Mouse (Mus musculus) effector memory CD4-positive, alpha-beta T cell, adult 7 months (primary cell): ENCODE data around the gene Senp3. TPM values are rescaled to one million over a fixed set of nuclear protein-coding genes. Genes with fewer than 3 reads are reported as not detected.

Source experiments
- polyA plus RNA-seq: library from polyadenylated mRNA; unstranded; fragments of 100-300 nt; shearing (Covaris generic); gene quantifications from one replicate; pipeline ENCODE4 v1.2.1, GENCODE M21; 2017

Gene Senp3
- polyA plus RNA-seq, result 29.6 TPM

DNA sequence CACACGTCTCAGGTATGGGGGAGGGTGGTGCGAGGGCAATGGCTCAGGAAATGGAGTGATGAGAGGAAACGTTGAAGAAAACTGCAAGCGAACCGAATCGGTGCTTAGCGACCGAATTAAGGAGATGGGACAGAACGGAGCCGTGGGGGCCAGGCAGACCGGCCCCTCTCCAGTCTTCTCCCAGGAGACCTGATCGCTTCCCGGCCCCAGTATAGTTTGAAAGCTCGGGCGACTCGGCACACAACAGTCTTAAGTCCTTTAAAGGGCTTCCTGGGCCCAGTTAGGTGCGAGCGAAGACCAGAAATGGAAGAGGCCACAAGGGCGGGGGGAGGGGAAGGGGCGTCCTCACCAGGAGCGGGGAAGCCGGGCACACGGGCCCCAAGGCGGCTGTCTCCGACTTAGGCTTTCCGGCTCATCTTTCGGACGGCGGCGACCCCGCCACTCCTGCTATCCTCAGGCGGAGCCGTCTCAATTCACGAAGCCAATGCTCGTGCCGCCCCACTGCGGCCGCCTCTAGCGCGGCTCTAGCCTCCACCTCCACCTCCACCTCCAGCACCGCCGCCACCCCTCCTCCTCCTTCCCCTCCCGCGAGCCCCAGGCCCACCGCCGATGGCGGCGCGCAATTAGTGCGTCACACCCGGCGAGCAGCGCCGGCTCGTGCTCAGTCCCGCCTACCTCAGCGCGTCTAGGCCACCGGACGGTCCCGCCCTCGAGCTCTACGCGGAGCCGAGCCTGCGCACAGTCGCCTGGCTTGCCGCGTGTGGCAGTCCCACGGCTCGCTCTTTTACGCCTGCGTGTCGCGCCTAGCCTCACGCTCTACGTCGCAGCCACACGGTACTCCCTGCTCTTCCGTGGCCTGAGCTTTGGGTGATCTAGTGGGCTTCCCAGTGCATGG lies at the start of gene Senp3:
Gene Senp3 (minus strand): TSS at position 771 of the 895 bp plus-strand sequence.

DNA sequence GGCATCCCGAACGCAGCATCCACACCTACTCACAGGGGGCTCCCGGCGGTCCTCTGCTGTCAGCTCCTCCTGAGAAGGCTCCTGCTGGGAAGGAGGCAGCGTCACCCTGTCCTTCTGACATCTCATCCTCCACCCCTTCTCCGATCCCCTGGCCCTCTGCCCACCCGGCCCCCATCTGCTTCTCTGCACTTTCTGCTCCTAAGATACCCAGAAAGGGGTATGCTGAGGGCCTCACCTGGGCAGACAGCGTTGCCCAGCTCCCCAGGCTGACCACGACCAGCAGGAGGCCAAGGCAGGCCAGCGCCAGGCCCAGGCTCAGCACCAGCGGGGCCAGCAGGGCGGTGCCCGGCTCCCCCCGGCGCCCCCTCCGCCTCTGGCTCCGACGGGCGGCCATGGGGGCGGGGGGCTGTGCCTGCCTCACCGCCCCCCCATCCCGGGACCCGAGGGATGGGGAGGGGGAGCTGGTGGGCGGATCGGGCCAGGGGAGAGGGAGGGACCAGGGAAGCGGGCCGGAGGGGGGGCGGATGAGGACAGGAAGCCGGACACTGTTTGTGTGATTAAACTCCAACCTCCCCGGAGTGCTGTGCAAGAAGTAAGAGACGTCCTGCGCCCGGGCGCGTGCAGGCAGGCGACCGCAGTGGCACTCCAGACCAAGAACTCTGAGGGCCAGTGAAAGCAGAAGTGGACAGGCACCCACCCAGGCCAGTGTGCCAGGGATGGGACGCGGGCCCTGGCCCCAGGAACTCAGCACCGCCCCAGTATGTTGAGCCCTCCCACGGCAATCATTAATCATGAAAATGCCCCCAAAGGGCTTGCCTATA lies 13.7 kb upstream of the Senp3 start, which contains the start of the genes Tnfsf12 and Tnfsfm13:
Gene Tnfsf12 (minus strand): TSS at position 489 of the 821 bp plus-strand sequence.
Gene Tnfsfm13 (minus strand): TSS at position 738 of the 821 bp plus-strand sequence.

DNA sequence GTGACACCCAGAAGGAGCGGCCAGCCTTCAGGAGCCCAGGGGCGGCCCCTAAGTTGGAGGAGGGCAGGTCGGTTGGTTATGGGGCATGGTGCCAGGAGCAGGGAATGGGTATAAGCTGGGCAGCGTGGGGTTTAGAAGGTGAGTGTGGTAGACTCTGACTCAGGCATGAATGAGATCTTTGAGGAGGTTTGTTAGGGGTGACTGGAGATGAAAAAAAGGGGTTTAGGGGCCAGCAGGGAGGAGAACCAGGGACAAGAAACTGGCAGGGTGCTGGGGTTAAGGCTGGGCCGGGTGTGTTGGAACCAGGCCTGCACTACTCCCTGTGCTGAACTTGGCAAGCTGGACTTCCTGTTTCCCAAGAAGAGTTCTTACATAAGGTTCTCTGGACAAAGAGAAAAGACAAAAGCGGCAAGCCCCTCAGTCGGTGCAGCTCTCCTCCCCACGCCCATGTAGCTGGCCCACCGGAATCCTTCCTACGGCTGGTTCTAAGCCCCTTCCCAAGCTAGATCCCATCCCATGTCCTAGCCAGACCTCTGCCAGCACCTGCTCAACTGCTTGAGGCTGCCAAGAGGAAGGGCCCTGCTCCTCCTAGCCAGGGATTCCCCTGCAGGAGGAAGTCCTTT lies 3.8 kb upstream of the Senp3 start, which contains the start of gene Tnfsf13:
Gene Tnfsf13 (minus strand): TSS at position 259 of the 623 bp plus-strand sequence.

DNA sequence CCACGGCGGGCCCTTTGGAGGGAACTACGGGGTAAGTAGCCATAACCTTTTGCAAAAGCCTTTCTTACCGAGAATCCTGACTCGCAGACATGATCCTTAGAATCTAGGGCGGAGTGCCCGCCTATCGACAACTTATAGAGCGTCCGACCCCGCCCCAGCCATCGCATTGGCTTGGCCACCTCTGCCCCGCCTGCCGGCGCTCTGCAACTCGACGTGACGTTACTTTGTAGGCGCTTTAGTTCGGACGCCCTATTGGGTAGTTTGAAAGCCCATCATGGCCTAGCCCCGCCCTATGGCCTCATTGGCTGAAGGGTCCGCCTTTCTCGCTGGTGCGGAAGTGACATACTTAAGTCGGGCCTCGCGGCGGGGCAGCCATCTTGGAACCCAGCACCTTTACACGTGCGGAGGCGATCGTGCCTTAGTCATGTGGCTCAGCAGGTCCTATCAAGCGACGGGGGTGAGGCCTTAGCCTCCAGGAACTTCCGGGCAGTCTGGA lies 9.6 kb downstream of the Senp3 start, which contains the start of gene Eif4a1:
Gene Eif4a1 (minus strand): TSS at position 213 of the 496 bp plus-strand sequence.

DNA sequence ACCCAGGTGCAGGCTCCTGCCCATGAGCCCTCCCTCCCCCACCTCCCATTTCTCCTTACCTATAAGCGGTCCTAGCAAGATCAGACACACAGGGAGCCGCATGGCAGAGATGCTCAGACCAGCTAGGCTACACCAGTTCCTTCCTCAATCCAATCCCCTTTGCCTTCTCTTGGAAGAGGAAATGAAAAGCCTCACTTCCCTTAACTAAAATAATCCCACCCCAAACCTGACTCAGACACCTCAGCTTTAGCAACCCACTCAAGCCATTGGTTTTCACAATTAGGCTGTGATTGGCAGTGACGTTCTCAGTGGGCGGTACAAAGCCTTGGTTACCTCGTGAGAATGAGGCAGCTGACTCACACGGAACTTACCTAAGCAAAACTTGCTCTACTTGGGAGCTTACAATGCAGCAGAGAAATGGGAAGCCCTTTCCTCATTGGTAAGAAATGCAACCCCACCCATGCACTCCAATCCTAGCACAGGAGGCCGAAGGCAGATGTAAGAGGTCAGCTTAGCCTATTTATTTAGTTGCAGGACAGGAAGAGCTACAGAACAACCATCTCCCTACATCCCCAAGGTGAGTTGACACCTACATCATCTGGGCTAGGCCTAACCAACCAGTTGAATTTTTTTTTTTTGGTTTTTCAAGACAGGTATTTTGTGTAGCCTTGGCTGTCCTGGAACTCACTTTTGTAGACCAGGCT lies 15.8 kb downstream of the Senp3 start, which contains the start of gene Cd68:
Gene Cd68 (minus strand): TSS at position 193 of the 704 bp plus-strand sequence.

DNA sequence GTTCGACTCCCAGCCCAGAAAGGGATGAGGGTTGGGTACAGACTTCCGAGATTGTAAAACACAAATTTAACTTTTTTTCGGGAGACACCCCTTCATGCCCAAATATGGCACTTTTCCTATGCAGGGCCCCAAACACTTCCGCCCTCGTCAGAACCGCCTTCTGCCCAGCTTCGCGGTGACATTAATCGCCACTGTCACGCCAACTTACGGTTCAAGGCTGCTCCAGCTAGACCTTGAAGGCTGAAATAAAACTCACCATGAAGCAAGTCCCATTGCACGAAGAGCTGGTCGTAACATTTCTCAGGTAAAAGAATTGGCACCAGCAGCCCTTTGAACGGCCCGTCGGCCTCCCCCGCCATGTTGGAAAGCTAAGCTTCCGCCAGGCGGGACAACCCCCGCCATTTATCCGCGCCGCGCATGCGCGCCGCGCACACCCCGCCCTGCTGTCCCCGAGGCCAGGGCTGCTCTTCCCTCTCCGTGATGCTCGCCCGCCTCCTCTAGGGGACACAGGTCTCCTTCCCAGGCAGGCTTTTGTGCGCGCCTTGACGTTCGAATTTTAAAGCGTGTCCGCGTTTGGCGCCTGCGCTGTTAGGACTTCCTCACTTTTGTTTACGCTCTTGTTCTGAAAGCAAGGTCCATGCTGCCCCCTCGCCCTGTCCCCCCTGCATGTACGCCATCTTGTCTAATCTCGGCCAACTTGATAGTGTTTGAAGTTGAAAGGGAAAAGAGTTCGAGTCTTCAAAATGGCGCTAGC lies 19.5 kb downstream of the Senp3 start, which contains the start of gene Mpdu1:
Gene Mpdu1 (minus strand): TSS at position 430 of the 754 bp plus-strand sequence.

DNA sequence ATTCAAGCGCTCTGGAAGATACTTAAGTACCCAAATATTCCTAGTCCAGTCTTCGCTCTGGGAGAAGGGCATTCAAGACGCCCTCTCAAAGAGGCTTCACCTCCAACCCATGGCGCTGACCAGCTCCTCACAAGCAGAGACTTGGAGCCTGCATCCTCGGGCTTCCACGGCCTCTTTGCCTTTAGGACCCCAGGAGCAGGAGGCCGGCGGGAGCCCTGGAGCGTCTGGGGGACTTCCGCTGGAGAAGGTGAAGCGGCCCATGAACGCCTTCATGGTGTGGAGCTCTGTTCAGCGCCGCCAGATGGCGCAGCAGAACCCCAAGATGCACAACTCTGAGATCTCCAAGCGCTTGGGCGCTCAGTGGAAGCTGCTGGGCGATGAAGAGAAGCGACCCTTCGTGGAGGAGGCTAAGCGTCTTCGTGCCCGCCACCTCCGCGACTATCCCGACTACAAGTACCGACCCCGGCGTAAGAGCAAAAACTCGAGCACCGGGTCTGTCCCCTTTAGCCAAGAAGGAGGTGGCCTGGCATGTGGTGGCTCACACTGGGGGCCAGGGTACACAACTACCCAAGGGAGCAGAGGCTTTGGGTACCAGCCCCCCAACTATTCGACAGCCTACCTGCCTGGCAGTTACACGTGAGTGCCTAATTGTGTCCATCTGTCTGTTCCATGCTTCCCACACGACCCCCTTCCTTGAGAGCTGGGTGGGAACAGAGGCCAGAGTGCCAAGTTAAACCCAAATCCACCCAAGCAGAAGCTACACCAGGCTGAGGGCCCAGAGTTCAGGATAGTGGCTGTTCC lies 26.4 kb downstream of the Senp3 start, which contains the start of gene Sox15:
Gene Sox15 (plus strand): TSS at position 51 of the 801 bp plus-strand sequence.

DNA sequence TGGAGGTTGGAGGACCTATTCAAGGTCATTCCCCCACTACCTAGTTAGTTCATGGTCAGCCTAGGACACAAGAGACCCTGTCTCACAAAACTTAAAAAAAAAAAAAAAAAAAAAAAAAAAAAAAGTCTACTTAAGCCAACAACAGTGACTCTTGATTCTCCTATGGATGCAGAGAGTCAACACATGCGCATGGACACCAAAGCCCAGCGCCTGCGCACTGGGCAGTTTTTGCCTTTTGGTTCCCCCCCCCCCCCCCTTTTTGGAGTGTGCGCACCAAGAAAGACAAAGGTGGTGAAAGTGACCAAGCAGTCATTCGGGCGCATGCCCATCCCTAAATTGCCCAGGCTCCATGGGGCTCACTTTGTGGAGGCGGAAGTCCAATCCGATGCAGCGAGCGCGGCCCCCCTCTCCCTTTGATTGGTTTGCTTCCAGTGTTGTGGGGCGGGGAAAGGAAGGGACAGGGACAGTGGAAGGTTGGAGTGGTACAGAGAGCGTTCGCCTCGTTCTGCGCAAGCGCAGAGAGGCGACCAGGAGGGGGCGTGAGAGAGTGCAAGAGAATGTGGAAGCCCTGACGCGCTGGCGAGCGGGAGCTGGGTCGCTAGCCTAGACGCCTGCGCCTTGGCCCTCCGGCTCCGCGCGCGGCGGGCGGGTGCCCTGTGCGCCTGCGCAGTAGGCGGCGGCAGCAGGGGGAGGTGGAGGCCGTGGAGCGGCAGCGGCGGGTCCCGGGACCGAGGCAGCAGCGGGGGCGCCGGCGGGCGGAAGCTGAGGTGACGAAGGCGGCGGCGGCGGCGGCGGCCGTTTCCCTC lies 49.4 kb downstream of the Senp3 start, which contains the start of gene Fxr2:
Gene Fxr2 (plus strand): TSS at position 707 of the 806 bp plus-strand sequence.

Other genes starting within 250 kb of the Senp3 start
- gene Dnah2, start 133.0 kb downstream of the Senp3 start, polyA plus RNA-seq, result 0.16 TPM
- gene Efnb3, start 121.9 kb downstream of the Senp3 start, polyA plus RNA-seq, result not detected
- gene Wrap53, start 101.8 kb downstream of the Senp3 start, polyA plus RNA-seq, result 13.1 TPM
- 204 TPM for gene Trp53, start 101.7 kb downstream of the Senp3 start, polyA plus RNA-seq
- not detected for gene Atp1b2, start 76.1 kb downstream of the Senp3 start, polyA plus RNA-seq
- gene Shbg, start 64.2 kb downstream of the Senp3 start, polyA plus RNA-seq, result 0.68 TPM
- gene Sat2, start 60.1 kb downstream of the Senp3 start, polyA plus RNA-seq, result 0.59 TPM
- 73.0 TPM for gene Fxr2, start 49.1 kb downstream of the Senp3 start, polyA plus RNA-seq
- 0.76 TPM for gene Sox15, start 26.8 kb downstream of the Senp3 start, polyA plus RNA-seq
- 44.5 TPM for gene Mpdu1, start 19.4 kb downstream of the Senp3 start, polyA plus RNA-seq
- 3.9 TPM for gene Cd68, start 15.9 kb downstream of the Senp3 start, polyA plus RNA-seq
- gene Eif4a1, start 9.7 kb downstream of the Senp3 start, polyA plus RNA-seq, result 729 TPM
- not detected for gene Tnfsf13, start 3.7 kb upstream of the Senp3 start, polyA plus RNA-seq
- not detected for gene Tnfsf12, start 13.8 kb upstream of the Senp3 start, polyA plus RNA-seq
- gene Tnfsfm13, start 14.0 kb upstream of the Senp3 start, polyA plus RNA-seq, result not detected
- 51.9 TPM for gene Polr2a, start 76.6 kb upstream of the Senp3 start, polyA plus RNA-seq
- 0.26 TPM for gene Slc35g3, start 79.9 kb upstream of the Senp3 start, polyA plus RNA-seq
- 4.2 TPM for gene Zbtb4, start 83.8 kb upstream of the Senp3 start, polyA plus RNA-seq
- 0.52 TPM for gene Chrnb1, start 113.9 kb upstream of the Senp3 start, polyA plus RNA-seq
- not detected for gene Fgf11, start 119.8 kb upstream of the Senp3 start, polyA plus RNA-seq
- not detected for gene Tmem102, start 123.5 kb upstream of the Senp3 start, polyA plus RNA-seq
- gene Gm39566, start 133.2 kb upstream of the Senp3 start, polyA plus RNA-seq, result 0.16 TPM
- gene Spem2, start 136.4 kb upstream of the Senp3 start, polyA plus RNA-seq, result 0.39 TPM
- not detected for gene Spem1, start 140.1 kb upstream of the Senp3 start, polyA plus RNA-seq
- 0.15 TPM for gene Nlgn2, start 155.7 kb upstream of the Senp3 start, polyA plus RNA-seq
- 44.3 TPM for gene Tmem256, start 156.4 kb upstream of the Senp3 start, polyA plus RNA-seq
- 8.5 TPM for gene Plscr3, start 164.3 kb upstream of the Senp3 start, polyA plus RNA-seq
- 0.27 TPM for gene Tnk1, start 176.6 kb upstream of the Senp3 start, polyA plus RNA-seq
- gene Tmem95, start 195.9 kb upstream of the Senp3 start, polyA plus RNA-seq, result not detected
- 0.95 TPM for gene Kctd11, start 199.3 kb upstream of the Senp3 start, polyA plus RNA-seq
- 485 TPM for gene Acap1, start 213.5 kb upstream of the Senp3 start, polyA plus RNA-seq
- gene 2810408A11Rik, start 218.9 kb upstream of the Senp3 start, polyA plus RNA-seq, result 1.6 TPM
- gene Neurl4, start 219.0 kb upstream of the Senp3 start, polyA plus RNA-seq, result 7.3 TPM
- gene Gps2, start 231.8 kb upstream of the Senp3 start, polyA plus RNA-seq, result 235 TPM
- gene Eif5a, start 239.9 kb upstream of the Senp3 start, polyA plus RNA-seq, result 1,038 TPM